Mouse (Mus musculus): ENCODE results near the gene Cideb.

Cideb gene

GRCm38 (mm10) chr14:55722438-55722945 is 35.8 kb downstream of the Cideb start:
- DNase-seq (ENCODE audit: low read depth, low spot score) = no peak

- peak; percentile 86 for DNase-seq (ENCODE audit: low read depth, low spot score)
Observed at GRCm38 (mm10) chr14:55721700-55722437, 36.4 kb downstream of the Cideb start, which contains the start of gene Rabggta. Gene Rabggta (minus strand): TSS chr14:55722263.

- DNase-seq (ENCODE audit: low read depth, low spot score) = no peak
Observed at GRCm38 (mm10) chr14:55721076-55721475, 37.2 kb downstream of the Cideb start.

GRCm38 (mm10) chr14:55720666-55721065 is 37.6 kb downstream of the Cideb start:
- DNase-seq (ENCODE audit: low read depth, low spot score) = no peak

- DNase-seq (ENCODE audit: low read depth, low spot score) = no peak
Observed at GRCm38 (mm10) chr14:55719737-55720136, 38.5 kb downstream of the Cideb start.

GRCm38 (mm10) chr14:55716884-55717283 is 41.4 kb downstream of the Cideb start:
- DNase-seq (ENCODE audit: low read depth, low spot score) = no peak

- no peak for DNase-seq (ENCODE audit: low read depth, low spot score)
Observed at GRCm38 (mm10) chr14:55716271-55716670, 42.0 kb downstream of the Cideb start.

- no peak for DNase-seq (ENCODE audit: low read depth, low spot score)
Observed at GRCm38 (mm10) chr14:55714893-55715292, 43.4 kb downstream of the Cideb start.

GRCm38 (mm10) chr14:55713729-55714122 is 44.5 kb downstream of the Cideb start, which contains the start of gene Tgm1:
Gene Tgm1 (minus strand): TSS chr14:55713926.
- no peak for DNase-seq (ENCODE audit: low read depth, low spot score)

GRCm38 (mm10) chr14:55713007-55713728 is 45.1 kb downstream of the Cideb start:
- no peak for DNase-seq (ENCODE audit: low read depth, low spot score)

- DNase-seq (ENCODE audit: low read depth, low spot score) = no peak
Observed at GRCm38 (mm10) chr14:55711786-55712185, 46.5 kb downstream of the Cideb start.

- no peak for DNase-seq (ENCODE audit: low read depth, low spot score)
Observed at GRCm38 (mm10) chr14:55709509-55709908, 48.7 kb downstream of the Cideb start.

GRCm38 (mm10) chr14:55707397-55707796 is 50.9 kb downstream of the Cideb start:
- DNase-seq (ENCODE audit: low read depth, low spot score) = no peak

GRCm38 (mm10) chr14:55706051-55706600 is 52.1 kb downstream of the Cideb start:
- no peak for DNase-seq (ENCODE audit: low read depth, low spot score)

Measured in retina, postnatal 7 days (tissue).